Mouse (Mus musculus): ENCODE measurements around the gene Shb. TPM values are rescaled to one million over a fixed set of nuclear protein-coding genes. Genes with fewer than 3 reads are reported as not detected.
A peak's percentile ranks its signal among the peaks of the same experiment; 100 is the strongest.

Shb gene
- polyA plus RNA-seq, 1 experiment from 2014 or later, result 3.1 TPM

DNA sequence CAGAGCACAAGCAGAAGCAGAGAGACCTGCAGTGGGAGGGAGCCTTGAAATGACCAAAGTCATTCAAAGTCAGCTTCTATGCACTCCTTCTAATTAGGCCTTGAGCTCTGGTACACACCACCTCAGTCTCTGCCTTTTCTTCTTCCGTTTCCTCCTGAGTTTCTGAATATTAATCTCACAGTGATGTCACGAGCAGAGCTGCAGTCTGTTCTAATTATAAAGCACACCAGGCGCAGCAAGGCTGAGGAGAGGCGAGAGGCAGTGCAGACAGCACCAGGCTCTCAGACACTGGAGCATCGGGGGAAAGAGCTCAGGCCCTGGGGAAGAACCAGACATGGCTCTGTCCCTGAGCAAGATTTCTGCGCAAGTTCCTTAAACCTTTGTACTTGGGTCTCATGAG is 23.8 kb downstream of the Shb start:
- Histone ChIP-seq H3K27me3 (ENCODE audit: insufficient read depth, low read length) (no peaks in the 10 kb centered on the region), H3K36me3 (ENCODE audit: insufficient read depth, low read length) (no peaks in the 10 kb centered on the region), H3K4me1 (ENCODE audit: insufficient read depth, low read length) (peaks cover 83% of the 10 kb centered on the region), H3K4me3 (ENCODE audit: low read length) (no peak overlapping the region), H3K9ac (replicated peaks; ENCODE audit: low read length) (no peak overlapping the region), H3K27ac (ENCODE audit: low read length) (no peak overlapping the region), H3K9me3 (ENCODE audit: low read length) (no peaks in the 10 kb centered on the region), H3K4me2 (replicated peaks; ENCODE audit: low read depth, low read length) (no peak overlapping the region)
- 73% methylated on average over 6 of the region's 6 CpGs for WGBS
- no peak for ATAC-seq (ENCODE audit: low FRiP score, low TSS enrichment)

DNA sequence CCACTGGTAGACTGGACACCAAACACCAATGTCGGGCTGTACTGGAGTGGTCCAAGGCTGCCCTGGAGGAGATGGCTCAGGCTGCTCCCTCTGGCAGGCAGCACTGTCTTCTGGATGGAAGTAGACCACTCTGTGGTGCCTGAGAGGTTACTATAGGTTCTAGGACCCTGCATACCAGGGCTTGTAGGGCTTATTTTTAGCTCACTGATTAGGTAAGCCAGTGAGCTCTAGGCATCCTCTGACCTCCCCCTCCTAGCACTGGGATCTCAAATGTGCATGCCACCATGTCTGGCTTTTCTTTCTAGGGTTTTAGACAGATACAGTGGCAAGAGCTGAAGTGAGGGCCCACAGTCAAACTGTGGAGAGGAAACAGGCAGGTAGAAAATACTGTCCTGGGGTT is 24.8 kb downstream of the Shb start:
- WGBS, result 67% methylated on average over 1 of the region's 1 CpGs
- Histone ChIP-seq H3K4me3 (ENCODE audit: low read length) (no peak overlapping the region), H3K4me2 (replicated peaks; ENCODE audit: low read depth, low read length) (no peak overlapping the region), H3K4me1 (ENCODE audit: insufficient read depth, low read length) (peaks cover 74% of the 10 kb centered on the region), H3K9me3 (ENCODE audit: low read length) (no peaks in the 10 kb centered on the region), H3K36me3 (ENCODE audit: insufficient read depth, low read length) (no peaks in the 10 kb centered on the region), H3K27ac (ENCODE audit: low read length) (no peak overlapping the region; the same call in 1 of the 2 replicates), H3K27me3 (ENCODE audit: insufficient read depth, low read length) (no peaks in the 10 kb centered on the region), H3K9ac (replicated peaks; ENCODE audit: low read length) (no peak overlapping the region)
- 0 out of 2 replicates have a peak, but pooled peaks have one; percentile 3 for ATAC-seq (ENCODE audit: low FRiP score, low TSS enrichment)

DNA sequence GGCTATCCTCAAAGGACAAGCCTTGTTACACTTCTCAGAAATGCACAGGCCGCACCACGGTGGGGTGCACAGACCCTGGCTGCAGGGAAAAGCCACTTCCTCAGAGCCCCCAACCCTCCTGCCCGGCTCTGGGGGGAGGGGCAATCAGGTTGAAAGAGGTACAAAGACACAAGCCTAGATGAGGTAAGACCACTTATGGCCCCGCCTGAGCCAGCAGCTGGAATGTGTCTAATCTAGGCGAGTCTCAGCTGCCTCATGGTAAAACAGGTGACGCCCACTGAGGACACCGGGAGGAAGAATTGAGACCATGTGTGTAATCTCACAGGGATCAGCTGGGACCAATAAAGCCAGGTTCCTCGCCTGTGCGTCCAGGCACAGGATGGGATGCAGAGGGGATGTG is 25.2 kb downstream of the Shb start:
- peaks cover 75% of the 10 kb centered on the region for H3K4me1 ChIP-seq (ENCODE audit: insufficient read depth, low read length)
- no peak overlapping the region for H3K4me3 ChIP-seq (ENCODE audit: low read length)
- WGBS, result 33% methylated on average over 9 of the region's 9 CpGs
- H3K36me3 ChIP-seq (ENCODE audit: insufficient read depth, low read length), result no peaks in the 10 kb centered on the region
- H3K27me3 ChIP-seq (ENCODE audit: insufficient read depth, low read length), result no peaks in the 10 kb centered on the region
- no peaks in the 10 kb centered on the region for H3K9me3 ChIP-seq (ENCODE audit: low read length)
- H3K9ac ChIP-seq (replicated peaks; ENCODE audit: low read length), result no peak overlapping the region
- H3K27ac ChIP-seq (ENCODE audit: low read length), result peak overlapping the region; percentile 49; the same call in 1 of the 2 replicates
- H3K4me2 ChIP-seq (replicated peaks; ENCODE audit: low read depth, low read length), result no peak overlapping the region
- 0 out of 2 replicates have a peak, but pooled peaks have one; percentile 7 for ATAC-seq (ENCODE audit: low FRiP score, low TSS enrichment)

DNA sequence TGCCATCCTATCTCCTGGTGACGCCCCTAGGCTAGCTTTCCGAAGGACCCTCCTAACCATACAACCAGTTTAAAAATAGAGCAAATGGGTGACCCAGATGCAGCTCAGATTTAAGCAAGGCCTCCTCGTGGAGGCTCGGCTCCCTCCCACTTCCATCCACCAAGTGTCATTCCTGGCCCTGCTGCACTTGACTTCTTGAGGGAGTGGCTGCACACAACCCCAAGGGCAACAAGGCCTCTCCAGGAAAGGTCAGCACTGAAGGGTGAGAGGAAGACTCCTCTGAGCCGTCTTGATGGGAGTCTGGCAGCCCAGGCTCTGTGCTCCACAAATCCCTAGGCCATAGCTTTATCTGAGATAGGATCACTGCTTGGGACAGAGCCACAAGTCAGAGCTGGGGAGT is 25.7 kb downstream of the Shb start:
- Histone ChIP-seq H3K4me1 (ENCODE audit: insufficient read depth, low read length) (peaks cover 76% of the 10 kb centered on the region), H3K4me3 (ENCODE audit: low read length) (no peak overlapping the region), H3K4me2 (replicated peaks; ENCODE audit: low read depth, low read length) (no peak overlapping the region), H3K9me3 (ENCODE audit: low read length) (no peaks in the 10 kb centered on the region), H3K27me3 (ENCODE audit: insufficient read depth, low read length) (no peaks in the 10 kb centered on the region), H3K9ac (replicated peaks; ENCODE audit: low read length) (peak overlapping the region; percentile 24; the same call in 1 of the 2 replicates), H3K27ac (ENCODE audit: low read length) (peak overlapping the region; percentile 49; the same call in 1 of the 2 replicates), H3K36me3 (ENCODE audit: insufficient read depth, low read length) (no peaks in the 10 kb centered on the region)
- ATAC-seq (ENCODE audit: low FRiP score, low TSS enrichment), result 0 out of 2 replicates have a peak, but pooled peaks have one; percentile 5
- WGBS, result 22% methylated on average over 5 of the region's 5 CpGs

DNA sequence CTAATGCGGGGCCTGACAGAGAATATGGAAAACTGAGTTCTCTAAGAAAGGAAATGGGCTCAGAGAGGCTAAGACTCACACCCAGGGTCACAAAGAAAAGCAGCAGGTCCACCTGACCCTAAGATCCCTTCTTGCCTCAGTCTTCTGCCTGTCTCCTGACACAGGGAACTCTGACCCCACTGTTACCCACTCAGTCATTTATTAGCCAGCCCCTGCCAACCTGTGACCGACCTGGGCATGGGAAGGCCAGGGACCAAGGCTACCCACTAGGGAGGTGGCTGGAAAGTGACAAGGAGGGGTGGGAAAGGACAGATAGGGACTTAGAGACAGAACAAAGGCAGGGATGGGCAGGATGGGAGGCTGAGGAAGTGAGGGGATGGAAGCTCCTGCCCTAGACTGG is 26.6 kb downstream of the Shb start:
- H3K9me3 ChIP-seq (ENCODE audit: low read length), result no peaks in the 10 kb centered on the region
- H3K4me1 ChIP-seq (ENCODE audit: insufficient read depth, low read length), result peaks cover 76% of the 10 kb centered on the region
- no peaks in the 10 kb centered on the region for H3K27me3 ChIP-seq (ENCODE audit: insufficient read depth, low read length)
- 0 out of 2 replicates have a peak overlapping the region, but pooled peaks have one; percentile 24 for H3K9ac ChIP-seq (replicated peaks; ENCODE audit: low read length)
- WGBS, result 89% methylated on average over 2 of the region's 2 CpGs
- H3K27ac ChIP-seq (ENCODE audit: low read length), result peak overlapping the region; percentile 49; the same call in 1 of the 2 replicates
- no peaks in the 10 kb centered on the region for H3K36me3 ChIP-seq (ENCODE audit: insufficient read depth, low read length)
- no peak overlapping the region for H3K4me3 ChIP-seq (ENCODE audit: low read length)
- no peak for ATAC-seq (ENCODE audit: low FRiP score, low TSS enrichment)
- H3K4me2 ChIP-seq (replicated peaks; ENCODE audit: low read depth, low read length), result no peak overlapping the region

DNA sequence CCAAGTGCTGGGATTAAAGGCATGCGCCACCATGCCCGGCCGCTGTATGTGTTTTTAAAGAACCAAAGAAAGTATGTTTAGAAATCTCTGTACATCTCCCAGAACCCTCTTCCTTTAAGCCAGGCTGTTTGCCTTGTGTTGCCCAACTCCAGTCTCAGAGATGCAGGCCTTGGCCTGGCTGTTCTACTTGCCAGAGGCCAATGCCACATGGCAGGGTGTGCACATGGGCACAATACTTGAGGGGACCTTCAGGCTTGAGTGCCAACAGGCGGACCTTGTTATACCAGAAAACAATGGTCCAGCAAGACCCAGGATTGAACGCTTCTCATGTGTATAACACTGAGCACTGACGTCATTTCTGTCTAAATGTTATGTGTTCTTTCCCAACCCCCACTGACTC is 27.1 kb downstream of the Shb start:
- WGBS, result 91% methylated on average over 6 of the region's 6 CpGs
- Histone ChIP-seq H3K4me1 (ENCODE audit: insufficient read depth, low read length) (peaks cover 76% of the 10 kb centered on the region), H3K36me3 (ENCODE audit: insufficient read depth, low read length) (no peaks in the 10 kb centered on the region), H3K27me3 (ENCODE audit: insufficient read depth, low read length) (no peaks in the 10 kb centered on the region), H3K27ac (ENCODE audit: low read length) (no peak overlapping the region), H3K9me3 (ENCODE audit: low read length) (no peaks in the 10 kb centered on the region), H3K4me2 (replicated peaks; ENCODE audit: low read depth, low read length) (no peak overlapping the region), H3K4me3 (ENCODE audit: low read length) (no peak overlapping the region), H3K9ac (replicated peaks; ENCODE audit: low read length) (no peak overlapping the region)
- ATAC-seq (ENCODE audit: low FRiP score, low TSS enrichment), result no peak

DNA sequence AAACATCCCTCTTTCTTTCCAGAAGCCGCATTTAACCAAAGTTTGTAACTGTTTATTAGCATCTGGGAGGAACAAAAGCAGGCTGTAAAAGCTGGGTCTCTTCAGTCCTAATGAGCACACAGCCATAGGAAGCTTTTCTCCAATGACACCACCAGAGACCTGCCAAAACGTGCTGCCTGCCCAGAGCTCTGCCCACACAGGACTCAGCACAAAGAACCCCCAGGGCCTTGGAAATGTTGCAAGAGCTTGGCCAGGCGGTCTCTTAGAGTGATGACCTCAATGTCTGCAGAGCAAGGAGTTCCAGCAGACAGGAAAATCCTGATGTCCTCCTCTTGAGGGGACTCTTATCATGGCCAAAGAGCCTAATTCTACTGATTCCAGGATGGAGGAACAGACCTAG is 28.5 kb downstream of the Shb start:
- Histone ChIP-seq H3K9me3 (ENCODE audit: low read length) (no peaks in the 10 kb centered on the region), H3K9ac (replicated peaks; ENCODE audit: low read length) (no peak overlapping the region)
- WGBS, result 56% methylated on average over 3 of the region's 3 CpGs

GRCm38 (mm10) chr4:45503380-45503779 is 28.9 kb downstream of the Shb start:
- no peak overlapping the region for H3K9ac ChIP-seq (replicated peaks; ENCODE audit: low read length)
- no peak overlapping the region for H3K27ac ChIP-seq (ENCODE audit: low read length)
- ATAC-seq (ENCODE audit: low FRiP score, low TSS enrichment), result no peak
- H3K36me3 ChIP-seq (ENCODE audit: insufficient read depth, low read length), result no peaks in the 10 kb centered on the region
- no peak overlapping the region for H3K4me2 ChIP-seq (replicated peaks; ENCODE audit: low read depth, low read length)
- H3K4me1 ChIP-seq (ENCODE audit: insufficient read depth, low read length), result peaks cover 75% of the 10 kb centered on the region
- no peaks in the 10 kb centered on the region for H3K27me3 ChIP-seq (ENCODE audit: insufficient read depth, low read length)
- H3K9me3 ChIP-seq (ENCODE audit: low read length), result no peaks in the 10 kb centered on the region
- no peak overlapping the region for H3K4me3 ChIP-seq (ENCODE audit: low read length)
- WGBS, result 75% methylated on average over 6 of the region's 6 CpGs

More for the DNA sequence above, 28.5 kb downstream of the Shb start:
- Histone ChIP-seq H3K27ac (ENCODE audit: low read length) (no peak overlapping the region), H3K4me2 (replicated peaks; ENCODE audit: low read depth, low read length) (no peak overlapping the region), H3K4me1 (ENCODE audit: insufficient read depth, low read length) (peaks cover 75% of the 10 kb centered on the region), H3K36me3 (ENCODE audit: insufficient read depth, low read length) (no peaks in the 10 kb centered on the region), H3K27me3 (ENCODE audit: insufficient read depth, low read length) (no peaks in the 10 kb centered on the region), H3K4me3 (ENCODE audit: low read length) (no peak overlapping the region)
- ATAC-seq (ENCODE audit: low FRiP score, low TSS enrichment), result no peak

- H3K9ac ChIP-seq (replicated peaks; ENCODE audit: low read length), result no peak overlapping the region
- no peak overlapping the region for H3K4me2 ChIP-seq (replicated peaks; ENCODE audit: low read depth, low read length)
- no peaks in the 10 kb centered on the region for H3K36me3 ChIP-seq (ENCODE audit: insufficient read depth, low read length)
- no peaks in the 10 kb centered on the region for H3K9me3 ChIP-seq (ENCODE audit: low read length)
- no peak overlapping the region for H3K27ac ChIP-seq (ENCODE audit: low read length)
- ATAC-seq (ENCODE audit: low FRiP score, low TSS enrichment), result no peak
- H3K4me1 ChIP-seq (ENCODE audit: insufficient read depth, low read length), result peaks cover 75% of the 10 kb centered on the region
- H3K27me3 ChIP-seq (ENCODE audit: insufficient read depth, low read length), result no peaks in the 10 kb centered on the region
- H3K4me3 ChIP-seq (ENCODE audit: low read length), result no peak overlapping the region
- 65% methylated on average over 9 of the region's 9 CpGs for WGBS
Measured at GRCm38 (mm10) chr4:45502002-45502401, 30.3 kb downstream of the Shb start.

- no peak overlapping the region for H3K4me2 ChIP-seq (replicated peaks; ENCODE audit: low read depth, low read length)
- peaks cover 72% of the 10 kb centered on the region for H3K4me1 ChIP-seq (ENCODE audit: insufficient read depth, low read length)
- no peaks in the 10 kb centered on the region for H3K27me3 ChIP-seq (ENCODE audit: insufficient read depth, low read length)
- no peak overlapping the region for H3K27ac ChIP-seq (ENCODE audit: low read length)
- no peak overlapping the region for H3K9ac ChIP-seq (replicated peaks; ENCODE audit: low read length)
- no peaks in the 10 kb centered on the region for H3K9me3 ChIP-seq (ENCODE audit: low read length)
- H3K4me3 ChIP-seq (ENCODE audit: low read length), result no peak overlapping the region
- ATAC-seq (ENCODE audit: low FRiP score, low TSS enrichment), result 0 out of 2 replicates have a peak, but pooled peaks have one; percentile 10
- no peaks in the 10 kb centered on the region for H3K36me3 ChIP-seq (ENCODE audit: insufficient read depth, low read length)
- 69% methylated on average over 8 of the region's 8 CpGs for WGBS
Measured at GRCm38 (mm10) chr4:45500381-45500780, 31.9 kb downstream of the Shb start.

Measured in kidney, embryonic 16.5 days (tissue).